Mouse (Mus musculus) forebrain, embryonic 11.5 days (tissue): Measurements from ENCODE around the gene 4930523C07Rik. TPM values are rescaled to one million over a fixed set of nuclear protein-coding genes. Genes with fewer than 3 reads are reported as not detected.

Experiments used
- ATAC-seq: fragments of 200-750 bp; cut with Nextera tagmentation; replicated peaks from 2 replicates; pipeline ENCODE4 v1.8.0; 2017; ENCODE audit warnings: moderate TSS enrichment; ENCODE audit not compliant: low FRiP score
- DNase-seq: peaks from one replicate; pipeline ENCODE4 v3.0.0-alpha.2; 2017; ENCODE audit warnings: low spot score
- H3K27ac ChIP-seq: fragments of 300-500 bp; sonication (generic); 2 replicates; pipeline ENCODE4 v1.5.1; 2014; ENCODE audit warnings: low read depth, low read length
- H3K27me3 ChIP-seq: fragments of 300-500 bp; sonication (generic); 2 replicates; pipeline ENCODE4 v1.6.1; 2014; ENCODE audit warnings: mild to moderate bottlenecking, low read length, mixed read lengths; ENCODE audit not compliant: control insufficient read depth, insufficient read depth
- H3K36me3 ChIP-seq: fragments of 300-500 bp; sonication (generic); 2 replicates; pipeline ENCODE4 v1.6.1; 2014; ENCODE audit warnings: mild to moderate bottlenecking, low read length, moderate library complexity, mixed read lengths; ENCODE audit not compliant: control insufficient read depth, insufficient read depth
- H3K4me1 ChIP-seq: fragments of 300-500 bp; sonication (generic); replicated peaks from 2 replicates; pipeline ENCODE4 v1.6.1; 2014; ENCODE audit warnings: low read length, mixed read lengths; ENCODE audit not compliant: control insufficient read depth, insufficient read depth
- H3K4me2 ChIP-seq: fragments of 300-500 bp; sonication (generic); 2 replicates; pipeline ENCODE4 v1.6.1; 2014; ENCODE audit warnings: low read depth, mild to moderate bottlenecking, low read length, moderate library complexity, mixed read lengths; ENCODE audit not compliant: severe bottlenecking
- H3K4me3 ChIP-seq: fragments of 300-500 bp; sonication (generic); 2 replicates; pipeline ENCODE4 v1.5.1; 2014; ENCODE audit warnings: low read depth, low read length
- H3K9ac ChIP-seq: fragments of 300-500 bp; sonication (generic); 2 replicates; pipeline ENCODE4 v1.6.1; 2014; ENCODE audit warnings: low read length
- H3K9me3 ChIP-seq: fragments of 300-500 bp; sonication (generic); 2 replicates; pipeline ENCODE4 v1.6.1; 2016; ENCODE audit warnings: low read length, mixed read lengths; ENCODE audit not compliant: control insufficient read depth
- WGBS: fragments of 180-500 bp; shearing (Covaris S2); extraction: QIAGEN DNeasy Blood & Tissue Kit; methylation state at CpG from one replicate; pipeline ENCODE4 v1.1.7; 2014; 5-methylcytosine and 5-hydroxymethylcytosine counted together
- polyA plus RNA-seq: library from polyadenylated mRNA; unstranded; fragments of >200 nt; fragmentation: Nextera tagmentation; extraction: Ambion mirVana; gene quantifications from 2 replicates; pipeline ENCODE4 v1.2.1, GENCODE M21; 2014

4930523C07Rik gene
- polyA plus RNA-seq, result 1.6 and 1.7 TPM in 2 replicates

- WGBS, result 3% methylated on average over 33 of the region's 33 CpGs
- Histone ChIP-seq H3K27me3 (no peaks in the 10 kb centered on the region), H3K9me3 (no peaks in the 10 kb centered on the region), H3K4me2 (peak within 1 kb of the TSS; percentile 68), H3K27ac (no peak within 1 kb of the TSS), H3K36me3 (no peaks in the 10 kb centered on the region), H3K4me3 (peak within 1 kb of the TSS; percentile 39), H3K4me1 (no peaks in the 10 kb centered on the region; the same call in 1 of the 2 replicates), H3K9ac (peak within 1 kb of the TSS; percentile 47)
- DNase-seq (peak; percentile 72), ATAC-seq (peak; percentile 76)
Measured at GRCm38 (mm10) chr1:160044237-160045021, at the start of gene 4930523C07Rik. Gene 4930523C07Rik, plus strand, starts transcription at chr1:160044382.

DNA sequence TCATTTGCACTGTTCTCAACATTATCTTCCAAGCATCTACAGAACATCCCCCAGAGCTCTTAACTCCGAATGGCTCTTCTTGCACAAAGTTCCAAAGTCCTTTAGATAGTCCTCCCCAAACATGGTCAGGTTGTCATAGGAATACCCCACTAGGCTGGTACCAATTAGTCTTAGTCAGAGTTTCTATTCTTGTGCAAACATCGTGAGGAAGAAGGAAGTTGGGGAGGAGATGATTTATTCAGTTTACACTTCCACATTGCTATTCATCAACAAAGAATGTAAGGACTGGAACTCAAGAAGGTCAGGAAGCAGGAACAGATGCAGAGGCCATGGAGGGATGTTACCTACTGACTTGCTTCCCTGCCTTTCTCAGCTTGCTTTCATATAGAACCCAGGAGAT is 46.9 kb upstream of the 4930523C07Rik start:
- Histone ChIP-seq H3K27me3 (no peaks in the 10 kb centered on the region), H3K4me1 (no peaks in the 10 kb centered on the region), H3K9ac (no peak overlapping the region), H3K27ac (no peak overlapping the region), H3K4me3 (no peak overlapping the region), H3K4me2 (no peak overlapping the region), H3K9me3 (no peaks in the 10 kb centered on the region), H3K36me3 (no peaks in the 10 kb centered on the region)
- DNase-seq (no peak), ATAC-seq (no peak)
- 73% methylated on average over 2 of the region's 2 CpGs for WGBS

DNA sequence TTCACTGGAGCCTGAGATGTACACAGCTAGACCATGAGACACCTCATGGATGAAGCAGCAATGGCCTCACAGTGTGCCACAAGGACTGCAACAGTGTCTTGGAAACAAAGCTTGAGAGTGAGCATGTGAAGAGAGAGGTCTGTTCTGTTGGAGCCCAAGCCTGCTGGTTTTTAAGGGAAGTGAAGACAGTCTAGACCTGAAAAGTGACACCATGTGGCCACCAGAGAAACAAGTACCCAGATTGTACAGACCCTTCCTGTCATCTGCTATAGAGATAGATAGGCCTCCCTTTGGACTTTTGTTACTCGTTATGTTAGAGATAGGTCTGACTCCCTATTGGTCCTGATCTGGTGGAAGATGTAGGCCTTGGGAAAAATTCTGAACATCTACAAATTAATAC is 45.8 kb upstream of the 4930523C07Rik start:
- DNase-seq, result no peak
- WGBS, result 83% methylated on average over 1 of the region's 1 CpGs
- ATAC-seq, result no peak

GRCm38 (mm10) chr1:159999232-159999631 is 45.0 kb upstream of the 4930523C07Rik start:
- Histone ChIP-seq H3K36me3 (no peaks in the 10 kb centered on the region), H3K4me2 (no peak overlapping the region), H3K9ac (no peak overlapping the region), H3K27me3 (no peaks in the 10 kb centered on the region), H3K27ac (no peak overlapping the region), H3K4me1 (no peaks in the 10 kb centered on the region), H3K4me3 (no peak overlapping the region), H3K9me3 (no peaks in the 10 kb centered on the region)
- DNase-seq (no peak), ATAC-seq (no peak)
- 85% methylated on average over 3 of the region's 3 CpGs for WGBS

More for the DNA sequence above, 45.8 kb upstream of the 4930523C07Rik start:
- H3K4me3 ChIP-seq, result no peak overlapping the region
- no peaks in the 10 kb centered on the region for H3K27me3 ChIP-seq
- no peak overlapping the region for H3K27ac ChIP-seq
- no peak overlapping the region for H3K9ac ChIP-seq
- no peaks in the 10 kb centered on the region for H3K9me3 ChIP-seq
- H3K4me2 ChIP-seq, result no peak overlapping the region
- no peaks in the 10 kb centered on the region for H3K4me1 ChIP-seq
- H3K36me3 ChIP-seq, result no peaks in the 10 kb centered on the region

GRCm38 (mm10) chr1:160005319-160005718 is 38.9 kb upstream of the 4930523C07Rik start:
- Histone ChIP-seq H3K4me2 (no peak overlapping the region), H3K27me3 (no peaks in the 10 kb centered on the region), H3K27ac (no peak overlapping the region), H3K4me3 (no peak overlapping the region), H3K9ac (no peak overlapping the region), H3K9me3 (no peaks in the 10 kb centered on the region), H3K4me1 (no peaks in the 10 kb centered on the region), H3K36me3 (no peaks in the 10 kb centered on the region)
- DNase-seq (no peak), ATAC-seq (no peak)
- 82% methylated on average over 4 of the region's 4 CpGs for WGBS

DNA sequence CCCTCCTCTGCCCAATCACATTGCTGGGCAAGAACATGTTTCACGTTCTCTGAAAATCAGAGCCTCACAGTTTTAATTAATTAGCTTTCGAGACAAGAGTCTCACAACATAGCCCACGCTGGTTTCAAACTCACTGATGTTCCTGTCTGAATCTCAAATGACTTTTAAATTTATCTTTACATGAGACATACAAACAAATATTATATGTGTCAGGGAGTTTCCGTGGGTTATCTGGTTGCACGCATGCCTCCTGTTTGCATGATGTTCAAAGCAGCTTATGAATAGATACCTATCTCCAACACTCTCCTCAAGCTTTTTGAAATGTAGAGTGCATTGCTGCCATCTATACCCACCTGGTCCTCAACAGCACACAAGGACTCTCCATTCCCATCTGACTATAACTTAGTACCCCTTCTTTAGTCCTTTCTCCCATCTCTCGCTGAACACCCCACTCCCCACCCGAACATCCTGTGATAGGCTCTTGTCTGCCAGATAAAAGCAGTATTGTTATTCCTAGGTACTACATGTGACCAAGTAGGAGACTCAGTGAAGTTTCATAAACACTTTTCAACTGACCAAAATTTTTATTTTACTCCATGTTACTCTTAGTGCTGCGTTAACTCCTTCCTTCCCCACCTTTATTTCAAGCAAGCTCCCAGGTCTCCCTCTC is 37.1 kb upstream of the 4930523C07Rik start:
- Histone ChIP-seq H3K4me1 (no peaks in the 10 kb centered on the region), H3K27me3 (no peaks in the 10 kb centered on the region), H3K9ac (no peak overlapping the region), H3K4me3 (no peak overlapping the region), H3K4me2 (no peak overlapping the region), H3K27ac (no peak overlapping the region), H3K36me3 (no peaks in the 10 kb centered on the region), H3K9me3 (no peaks in the 10 kb centered on the region)
- no peak for ATAC-seq
- no peak for DNase-seq
- 91% methylated on average over 8 of the region's 8 CpGs for WGBS

- ATAC-seq (no peak), DNase-seq (no peak)
- H3K9ac ChIP-seq, result no peak overlapping the region
- H3K27ac ChIP-seq, result no peak overlapping the region
- no peaks in the 10 kb centered on the region for H3K27me3 ChIP-seq
- 89% methylated on average over 3 of the region's 3 CpGs for WGBS
- H3K4me1 ChIP-seq, result no peaks in the 10 kb centered on the region
- H3K4me2 ChIP-seq, result no peak overlapping the region
- H3K36me3 ChIP-seq, result no peaks in the 10 kb centered on the region
- H3K9me3 ChIP-seq, result no peaks in the 10 kb centered on the region
- H3K4me3 ChIP-seq, result no peak overlapping the region
Measured at GRCm38 (mm10) chr1:160013042-160013441, 31.1 kb upstream of the 4930523C07Rik start.

GRCm38 (mm10) chr1:160024339-160024980 is 19.7 kb upstream of the 4930523C07Rik start:
- H3K9me3 ChIP-seq, result no peaks in the 10 kb centered on the region
- H3K27ac ChIP-seq, result no peak overlapping the region
- no peaks in the 10 kb centered on the region for H3K4me1 ChIP-seq
- no peaks in the 10 kb centered on the region for H3K27me3 ChIP-seq
- H3K4me2 ChIP-seq, result no peak overlapping the region
- H3K9ac ChIP-seq, result no peak overlapping the region
- ATAC-seq (no peak), DNase-seq (no peak)
- no peak overlapping the region for H3K4me3 ChIP-seq
- H3K36me3 ChIP-seq, result no peaks in the 10 kb centered on the region
- WGBS, result 90% methylated on average over 10 of the region's 10 CpGs
